In the genomic region with DNA sequence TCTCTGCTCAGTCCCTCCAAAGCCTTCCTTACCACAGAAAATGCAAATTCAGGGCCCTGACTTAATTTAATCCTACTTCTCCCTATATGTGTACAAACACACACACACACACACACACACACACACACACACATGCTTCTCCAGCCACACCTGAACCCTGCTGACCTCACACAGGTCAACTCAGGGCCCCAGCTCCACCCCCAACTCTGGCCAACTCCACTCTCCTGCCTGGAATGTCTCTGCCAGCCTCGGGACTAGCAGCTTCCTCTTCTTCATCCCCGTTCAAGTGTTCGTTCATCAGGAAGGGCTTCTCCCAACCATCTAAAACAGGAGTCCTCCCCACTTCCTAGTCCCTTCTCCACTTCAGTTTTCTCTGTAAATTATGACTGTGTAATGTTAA, we compare ENCODE assay signal across 13 mouse cellular contexts. TPM values are rescaled to one million over a fixed set of nuclear protein-coding genes. Genes with fewer than 3 reads are reported as not detected.
A peak's percentile ranks its signal among the peaks of the same experiment; 100 is the strongest.
DNase-seq lines count a peak whose midpoint lies in the region; ATAC-seq and TF ChIP-seq lines count a peak whose summit lies in the region.
"Had no signal": no experiment of that assay in that cellular context is flagged by ENCODE, and none has a peak within 500 bp of the region (broad histone marks: within the 10 kb centered on the region; RNA-seq: fewer than 3 reads in every experiment).

No protein-coding gene starts in this region.

- H3K27me3 ChIP-seq in forebrain, postnatal 0 days (ENCODE audit: insufficient read depth, low read length), result no peaks in the 10 kb centered on the region
- no peaks in the 10 kb centered on the region for H3K27me3 ChIP-seq in forebrain, embryonic 13.5 days
- no peaks in the 10 kb centered on the region for H3K27me3 ChIP-seq in liver, embryonic 13.5 days
- no peaks in the 10 kb centered on the region for H3K27me3 ChIP-seq in liver, embryonic 12.5 days (replicated peaks)
- no peaks in the 10 kb centered on the region for H3K27me3 ChIP-seq in limb, embryonic 14.5 days (ENCODE audit: control insufficient read depth, insufficient read depth, low read length)

- TF ChIP-seq POLR2A in limb, embryonic 14.5 days (IDR thresholded peaks at IDR 0.05; ENCODE audit: borderline replicate concordance, extremely low read depth, insufficient read depth, insufficient read length), result no peak

- no peaks in the 10 kb centered on the region for H3K36me3 ChIP-seq in forebrain, postnatal 0 days (ENCODE audit: insufficient read depth)
- H3K36me3 ChIP-seq in forebrain, embryonic 13.5 days (ENCODE audit: poor library complexity, severe bottlenecking), result no peaks in the 10 kb centered on the region
- no peaks in the 10 kb centered on the region for H3K36me3 ChIP-seq in liver, embryonic 13.5 days
- no peaks in the 10 kb centered on the region for H3K36me3 ChIP-seq in liver, embryonic 12.5 days
- H3K36me3 ChIP-seq in limb, embryonic 14.5 days (ENCODE audit: control insufficient read depth, insufficient read depth, low read length), result no peaks in the 10 kb centered on the region

- peak overlapping the region; percentile 35; the same call in 1 of the 2 replicates for H3K27ac ChIP-seq in forebrain, postnatal 0 days (ENCODE audit: low read depth, low read length)
- no peak overlapping the region for H3K27ac ChIP-seq in forebrain, embryonic 13.5 days
- H3K27ac ChIP-seq in liver, embryonic 13.5 days, result peak overlapping the region; percentile 50; the same call in 1 of the 2 replicates
- no peak overlapping the region for H3K27ac ChIP-seq in liver, embryonic 12.5 days
- 0 out of 2 replicates have a peak overlapping the region, but pooled peaks have one; percentile 4 for H3K27ac ChIP-seq in brown adipose tissue, adult 24 weeks (replicated peaks; ENCODE audit: low read depth, low read length)
- H3K27ac ChIP-seq in limb, embryonic 14.5 days (replicated peaks; ENCODE audit: low read depth, low read length), result peak overlapping the region; percentile 58; the same call in 1 of the 2 replicates

- no peak for TF ChIP-seq CTCF in forebrain, postnatal 0 days (IDR thresholded peaks at IDR 0.05; ENCODE audit: low read depth)

- H3K9me3 ChIP-seq in forebrain, postnatal 0 days (ENCODE audit: low read length), result no peaks in the 10 kb centered on the region
- H3K9me3 ChIP-seq in forebrain, embryonic 13.5 days (replicated peaks), result no peaks in the 10 kb centered on the region
- H3K9me3 ChIP-seq in liver, embryonic 13.5 days (replicated peaks), result no peaks in the 10 kb centered on the region
- no peaks in the 10 kb centered on the region for H3K9me3 ChIP-seq in liver, embryonic 12.5 days (replicated peaks)
- no peaks in the 10 kb centered on the region for H3K9me3 ChIP-seq in limb, embryonic 14.5 days (ENCODE audit: control insufficient read depth, low read length)

- no peak overlapping the region for H3K4me2 ChIP-seq in forebrain, postnatal 0 days (ENCODE audit: low read depth)
- H3K4me2 ChIP-seq in forebrain, embryonic 13.5 days, result no peak overlapping the region
- H3K4me2 ChIP-seq in liver, embryonic 13.5 days, result 0 out of 2 replicates have a peak overlapping the region, but pooled peaks have one; percentile 50
- H3K4me2 ChIP-seq in liver, embryonic 12.5 days, result no peak overlapping the region
- no peak overlapping the region for H3K4me2 ChIP-seq in limb, embryonic 14.5 days (replicated peaks; ENCODE audit: low read depth, low read length, severe bottlenecking)

- 26% methylated on average over 3 of the region's 3 CpGs for WGBS in forebrain, postnatal 0 days
- 34% methylated on average over 3 of the region's 3 CpGs for WGBS in forebrain, embryonic 13.5 days
- 24% methylated on average over 3 of the region's 3 CpGs for WGBS in liver, embryonic 13.5 days (ENCODE audit: insufficient replicate concordance)
- WGBS in liver, embryonic 12.5 days (ENCODE audit: insufficient replicate concordance), result 22% methylated on average over 3 of the region's 3 CpGs
- 20% methylated on average over 3 of the region's 3 CpGs for WGBS in limb, embryonic 14.5 days

- no peak for DNase-seq in forebrain, postnatal 0 days
- no peak for DNase-seq in liver, embryonic 13.5 days
- DNase-seq in limb, embryonic 14.5 days (ENCODE audit: low spot score), result no peak
- DNase-seq in right cerebral cortex, postnatal 10 days (ENCODE audit: low spot score in 2 of 2), result no peak
- no peak for DNase-seq in spleen, postnatal 10 days (ENCODE audit: low spot score in 2 of 2)
- DNase-seq: adrenal gland, postnatal 10 days; cerebellum, postnatal 10 days; kidney, adult 9 months had no signal

- no peak overlapping the region for H3K4me3 ChIP-seq in forebrain, postnatal 0 days (ENCODE audit: low read depth, low read length)
- no peak overlapping the region for H3K4me3 ChIP-seq in forebrain, embryonic 13.5 days
- no peak overlapping the region for H3K4me3 ChIP-seq in liver, embryonic 13.5 days (replicated peaks)
- H3K4me3 ChIP-seq in liver, embryonic 12.5 days, result no peak overlapping the region
- no peak overlapping the region for H3K4me3 ChIP-seq in brown adipose tissue, adult 24 weeks (ENCODE audit: insufficient read depth, low read depth, low read length)
- no peak overlapping the region for H3K4me3 ChIP-seq in limb, embryonic 14.5 days (replicated peaks; ENCODE audit: low read length)

- H3K4me1 ChIP-seq in forebrain, postnatal 0 days (ENCODE audit: insufficient read depth), result peaks cover 21% of the 10 kb centered on the region; the same call in 1 of the 2 replicates
- H3K4me1 ChIP-seq in forebrain, embryonic 13.5 days, result peaks cover 20% of the 10 kb centered on the region
- peaks cover 52% of the 10 kb centered on the region for H3K4me1 ChIP-seq in liver, embryonic 13.5 days (replicated peaks)
- peaks cover 50% of the 10 kb centered on the region for H3K4me1 ChIP-seq in liver, embryonic 12.5 days
- peaks cover 7% of the 10 kb centered on the region for H3K4me1 ChIP-seq in brown adipose tissue, adult 24 weeks (ENCODE audit: control insufficient read depth, insufficient read depth, insufficient read length, low read length)
- H3K4me1 ChIP-seq in limb, embryonic 14.5 days (ENCODE audit: control insufficient read depth, insufficient read depth, low read length), result peaks cover 21% of the 10 kb centered on the region

- ATAC-seq in forebrain, postnatal 0 days, result no peak
- no peak for ATAC-seq in forebrain, embryonic 13.5 days
- no peak for ATAC-seq in liver, embryonic 13.5 days (ENCODE audit: low read depth)
- ATAC-seq in liver, embryonic 12.5 days, result no peak
- no peak for ATAC-seq in limb, embryonic 14.5 days (ENCODE audit: low FRiP score, low read depth)

- no peak overlapping the region for H3K9ac ChIP-seq in forebrain, postnatal 0 days
- no peak overlapping the region for H3K9ac ChIP-seq in forebrain, embryonic 13.5 days
- H3K9ac ChIP-seq in liver, embryonic 13.5 days, result no peak overlapping the region
- no peak overlapping the region for H3K9ac ChIP-seq in liver, embryonic 12.5 days
- H3K9ac ChIP-seq in limb, embryonic 14.5 days (ENCODE audit: low read depth, low read length, severe bottlenecking), result no peak overlapping the region

RNA-seq across cellular contexts. Expression of gene Spocd1, which starts 47.4 kb away (rescaled TPM):
- total RNA-seq in forebrain, postnatal 0 days (2014; rRNA removed), result not detected in 2 replicates
- polyA plus RNA-seq in forebrain, postnatal 0 days (2015; fragmentation: Nextera tagmentation; extraction: Ambion mirVana), result 0.05 TPM in 1 of 2 replicates, not detected in the other
- polyA plus RNA-seq in forebrain, embryonic 13.5 days (2015; fragmentation: Nextera tagmentation; extraction: Ambion mirVana), result not detected in 2 replicates
- not detected in 2 replicates for polyA plus RNA-seq in liver, embryonic 13.5 days (2015; fragmentation: Nextera tagmentation; extraction: Ambion mirVana)
- polyA plus RNA-seq in liver, embryonic 12.5 days (2016; fragmentation: Nextera tagmentation; extraction: Ambion mirVana), result 0.04 TPM in 2 replicates
- not detected in 2 replicates for polyA plus RNA-seq in brown adipose tissue, adult 24 weeks (2012; ENCODE audit: insufficient read depth, insufficient read length, missing spikeins)
- polyA plus RNA-seq in limb, embryonic 14.5 days (2012; rRNA removed), result 0.15 and 0.20 TPM in 2 replicates
- polyA plus RNA-seq in limb, embryonic 14.5 days (2014; fragmentation: Nextera tagmentation; extraction: Ambion mirVana), result not detected in 2 replicates
- total RNA-seq: hematopoietic stem cell, adult 5-6 weeks had no signal
- polyA plus RNA-seq: lung, adult 2 months had no signal

Comparison
In these comparisons a context has a peak if more than half of its experiments do, and no peak if none do; other contexts are left out.
1. H3K27ac ChIP-seq: peak in forebrain, postnatal 0 days (single experiment), liver, embryonic 13.5 days (single experiment), brown adipose tissue, adult 24 weeks (single experiment) and limb, embryonic 14.5 days (single experiment); none in forebrain, embryonic 13.5 days (single experiment) and liver, embryonic 12.5 days (single experiment).